Mouse (Mus musculus): ENCODE measurements at regions not wholly inside any gene's neighbourhood (a gene's known extent, or its start where the extent isn't known, plus 50 kb on each side); places are given as distances from the start of the nearest gene placed in this dataset.
A peak's percentile ranks its signal among the peaks of the same experiment; 100 is the strongest.
"Not testable (repeated sequence)": the region's sequence is repeated elsewhere in the genome, so short reads cannot be mapped to it uniquely, and the experiment has no call there.

GRCm38 (mm10) chr14:76733258-76733823 lies 176.7 kb upstream of the Serp2 start:
- Histone ChIP-seq H3K27ac (replicated peaks; ENCODE audit: low read depth, low read length) (no peak overlapping the region), H3K4me3 (ENCODE audit: insufficient read depth, low read depth, low read length) (no peak overlapping the region), H3K4me1 (ENCODE audit: control insufficient read depth, insufficient read depth, insufficient read length, low read length) (peaks cover 3% of the 10 kb centered on the region)

GRCm38 (mm10) chr14:76731096-76731986 lies 174.7 kb upstream of the Serp2 start:
- H3K4me1 ChIP-seq (ENCODE audit: control insufficient read depth, insufficient read depth, insufficient read length, low read length), result no peaks in the 10 kb centered on the region; the same call in 1 of the 2 replicates
- no peak overlapping the region for H3K4me3 ChIP-seq (ENCODE audit: insufficient read depth, low read depth, low read length)
- no peak overlapping the region for H3K27ac ChIP-seq (replicated peaks; ENCODE audit: low read depth, low read length)

GRCm38 (mm10) chr14:76725844-76726243 lies 169.2 kb upstream of the Serp2 start:
- Histone ChIP-seq H3K4me3 (ENCODE audit: insufficient read depth, low read depth, low read length) (no peak overlapping the region), H3K27ac (replicated peaks; ENCODE audit: low read depth, low read length) (peak overlapping the region; percentile 29; the same call in 1 of the 2 replicates), H3K4me1 (ENCODE audit: control insufficient read depth, insufficient read depth, insufficient read length, low read length) (peaks cover 8% of the 10 kb centered on the region; the same call in 1 of the 2 replicates)

GRCm38 (mm10) chr14:76725231-76725630 lies 168.5 kb upstream of the Serp2 start:
- not testable (repeated sequence) for H3K4me3 ChIP-seq (ENCODE audit: insufficient read depth, low read depth, low read length); H3K4me1 ChIP-seq (ENCODE audit: control insufficient read depth, insufficient read depth, insufficient read length, low read length)
- H3K27ac ChIP-seq (replicated peaks; ENCODE audit: low read depth, low read length), result peak overlapping the region; percentile 27

GRCm38 (mm10) chr14:76724826-76725225 lies 168.1 kb upstream of the Serp2 start:
- Histone ChIP-seq H3K4me1 (ENCODE audit: control insufficient read depth, insufficient read depth, insufficient read length, low read length) (peaks cover 8% of the 10 kb centered on the region; the same call in 1 of the 2 replicates), H3K4me3 (ENCODE audit: insufficient read depth, low read depth, low read length) (no peak overlapping the region), H3K27ac (replicated peaks; ENCODE audit: low read depth, low read length) (no peak overlapping the region)

GRCm38 (mm10) chr14:76724395-76724794 lies 167.7 kb upstream of the Serp2 start:
- H3K27ac ChIP-seq (replicated peaks; ENCODE audit: low read depth, low read length), result no peak overlapping the region

GRCm38 (mm10) chr14:76723551-76723950 lies 166.9 kb upstream of the Serp2 start:
- peaks cover 8% of the 10 kb centered on the region; the same call in 1 of the 2 replicates for H3K4me1 ChIP-seq (ENCODE audit: control insufficient read depth, insufficient read depth, insufficient read length, low read length)
- H3K27ac ChIP-seq (replicated peaks; ENCODE audit: low read depth, low read length), result no peak overlapping the region
- H3K4me3 ChIP-seq (ENCODE audit: insufficient read depth, low read depth, low read length), result no peak overlapping the region

More at GRCm38 (mm10) chr14:76724395-76724794, 167.7 kb upstream of the Serp2 start:
- Histone ChIP-seq H3K4me1 (ENCODE audit: control insufficient read depth, insufficient read depth, insufficient read length, low read length) (peaks cover 8% of the 10 kb centered on the region; the same call in 1 of the 2 replicates), H3K4me3 (ENCODE audit: insufficient read depth, low read depth, low read length) (no peak overlapping the region)

- Histone ChIP-seq H3K4me1 (ENCODE audit: control insufficient read depth, insufficient read depth, insufficient read length, low read length) (peaks cover 8% of the 10 kb centered on the region; the same call in 1 of the 2 replicates), H3K4me3 (ENCODE audit: insufficient read depth, low read depth, low read length) (no peak overlapping the region), H3K27ac (replicated peaks; ENCODE audit: low read depth, low read length) (no peak overlapping the region)
Measured at GRCm38 (mm10) chr14:76722297-76722696, 165.6 kb upstream of the Serp2 start.

GRCm38 (mm10) chr14:76721751-76722150 lies 165.1 kb upstream of the Serp2 start:
- H3K4me1 ChIP-seq (ENCODE audit: control insufficient read depth, insufficient read depth, insufficient read length, low read length), result peaks cover 8% of the 10 kb centered on the region; the same call in 1 of the 2 replicates
- no peak overlapping the region for H3K27ac ChIP-seq (replicated peaks; ENCODE audit: low read depth, low read length)
- H3K4me3 ChIP-seq (ENCODE audit: insufficient read depth, low read depth, low read length), result no peak overlapping the region

GRCm38 (mm10) chr14:76717081-76717480 lies 160.4 kb upstream of the Serp2 start:
- H3K4me1 ChIP-seq (ENCODE audit: control insufficient read depth, insufficient read depth, insufficient read length, low read length), result peaks cover 11% of the 10 kb centered on the region
- no peak overlapping the region for H3K27ac ChIP-seq (replicated peaks; ENCODE audit: low read depth, low read length)
- no peak overlapping the region for H3K4me3 ChIP-seq (ENCODE audit: insufficient read depth, low read depth, low read length)

- Histone ChIP-seq H3K27ac (replicated peaks; ENCODE audit: low read depth, low read length) (no peak overlapping the region), H3K4me3 (ENCODE audit: insufficient read depth, low read depth, low read length) (no peak overlapping the region), H3K4me1 (ENCODE audit: control insufficient read depth, insufficient read depth, insufficient read length, low read length) (peaks cover 11% of the 10 kb centered on the region)
Measured at GRCm38 (mm10) chr14:76714727-76715126, 158.0 kb upstream of the Serp2 start.

- H3K4me1 ChIP-seq (ENCODE audit: control insufficient read depth, insufficient read depth, insufficient read length, low read length), result peaks cover 13% of the 10 kb centered on the region
- H3K27ac ChIP-seq (replicated peaks; ENCODE audit: low read depth, low read length), result no peak overlapping the region
- H3K4me3 ChIP-seq (ENCODE audit: insufficient read depth, low read depth, low read length), result no peak overlapping the region
Measured at GRCm38 (mm10) chr14:76713946-76714345, 157.3 kb upstream of the Serp2 start.

- Histone ChIP-seq H3K27ac (replicated peaks; ENCODE audit: low read depth, low read length) (0 out of 2 replicates have a peak overlapping the region, but pooled peaks have one; percentile 4), H3K4me3 (ENCODE audit: insufficient read depth, low read depth, low read length) (no peak overlapping the region), H3K4me1 (ENCODE audit: control insufficient read depth, insufficient read depth, insufficient read length, low read length) (peaks cover 5% of the 10 kb centered on the region)
Measured at GRCm38 (mm10) chr14:76708728-76709127, 152.0 kb upstream of the Serp2 start.

GRCm38 (mm10) chr14:76703373-76703764 lies 146.7 kb upstream of the Serp2 start:
- Histone ChIP-seq H3K4me1 (ENCODE audit: control insufficient read depth, insufficient read depth, insufficient read length, low read length) (peaks cover 14% of the 10 kb centered on the region), H3K4me3 (ENCODE audit: insufficient read depth, low read depth, low read length) (no peak overlapping the region), H3K27ac (replicated peaks; ENCODE audit: low read depth, low read length) (no peak overlapping the region)

- H3K27ac ChIP-seq (replicated peaks; ENCODE audit: low read depth, low read length), result no peak overlapping the region
- no peak overlapping the region for H3K4me3 ChIP-seq (ENCODE audit: insufficient read depth, low read depth, low read length)
- H3K4me1 ChIP-seq (ENCODE audit: control insufficient read depth, insufficient read depth, insufficient read length, low read length), result peaks cover 19% of the 10 kb centered on the region
Measured at GRCm38 (mm10) chr14:76702709-76703372, 146.2 kb upstream of the Serp2 start.

Measured in brown adipose tissue, adult 24 weeks (tissue).